Mouse (Mus musculus): ENCODE data around the gene Cenpb.

Gene Cenpb

DNA sequence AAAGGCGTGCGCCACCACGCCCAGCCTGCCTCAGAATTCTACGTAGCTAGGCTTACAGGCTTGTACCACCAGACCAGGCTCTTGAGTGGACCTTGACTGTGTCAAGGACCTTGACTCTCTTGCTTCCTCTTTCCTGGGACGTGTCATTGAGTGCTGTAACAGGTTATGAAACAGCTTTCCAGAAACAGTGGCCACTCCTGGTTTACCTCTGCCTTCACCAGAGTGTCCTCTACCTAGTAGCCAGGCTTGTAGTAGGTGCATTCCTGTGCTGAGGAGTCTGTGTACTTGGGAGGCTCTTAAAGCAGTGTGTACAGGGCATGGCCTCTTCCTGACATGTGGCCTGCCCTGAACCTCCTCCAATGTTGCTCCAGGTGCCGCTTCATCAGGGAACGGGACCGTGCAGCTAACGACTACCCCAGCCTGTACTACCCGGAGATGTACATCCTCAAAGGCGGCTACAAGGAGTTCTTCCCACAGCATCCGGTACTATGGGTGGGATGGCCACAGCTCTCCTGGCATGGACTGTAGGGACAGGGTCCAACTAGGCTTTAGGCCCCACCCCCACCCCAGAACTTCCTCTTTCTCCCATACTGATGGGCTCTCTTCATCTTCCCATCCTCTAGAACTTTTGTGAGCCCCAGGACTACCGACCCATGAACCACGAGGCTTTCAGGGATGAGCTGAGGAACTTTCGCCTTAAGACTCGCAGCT is 16.9 kb upstream of the Cenpb start:
- DNase-seq = no peak

DNA sequence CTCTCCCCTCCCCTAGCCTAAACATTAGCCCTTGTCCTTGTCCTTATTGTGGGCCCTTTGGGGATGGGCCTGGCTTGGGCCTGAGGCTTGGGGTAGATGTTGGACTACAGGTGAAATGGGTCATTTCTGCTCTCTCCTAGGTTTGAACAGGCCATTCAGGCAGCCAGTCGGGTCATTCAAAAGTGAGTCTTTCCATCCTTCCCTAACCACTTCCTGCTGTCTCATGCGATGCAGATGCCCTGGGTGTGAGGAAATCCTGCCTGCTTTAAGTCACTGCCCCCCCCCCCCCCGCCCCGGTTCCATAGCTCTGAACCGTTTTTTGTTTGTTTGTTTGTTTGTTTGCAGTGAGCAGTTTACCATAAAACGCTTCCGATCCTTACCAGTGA is 11.1 kb upstream of the Cenpb start:
- no peak for DNase-seq

DNA sequence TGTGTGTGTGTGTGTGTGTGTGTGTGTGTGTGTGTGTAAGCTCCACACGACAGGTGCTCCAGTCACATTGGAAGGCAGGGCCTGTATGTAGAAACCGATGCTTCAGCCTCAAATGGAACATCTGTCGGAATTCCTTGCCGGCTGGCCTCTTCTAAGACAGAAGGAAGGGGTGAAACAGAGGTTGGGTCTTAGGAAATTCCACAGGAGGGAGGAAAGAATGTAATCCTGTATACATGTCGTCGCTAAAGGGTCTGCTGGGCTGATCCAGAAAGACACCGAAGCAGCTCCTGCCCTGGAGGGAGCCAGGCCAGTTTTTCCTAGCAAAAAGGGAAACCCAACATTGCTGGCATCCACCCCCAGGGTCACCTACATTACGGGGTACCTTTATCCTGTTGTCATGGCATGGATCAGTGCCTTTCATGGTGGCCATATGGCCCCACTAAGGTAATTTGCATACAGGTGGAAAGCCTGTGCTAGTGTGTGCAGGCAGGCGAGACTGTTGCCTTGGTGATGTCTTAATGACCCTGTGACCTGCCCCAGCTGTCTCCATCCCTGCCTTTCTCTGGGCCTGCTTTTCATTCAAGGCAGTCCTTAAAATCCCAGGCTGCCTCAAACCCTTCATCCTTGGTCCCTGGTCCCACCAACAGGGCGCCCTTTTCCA is 10.6 kb upstream of the Cenpb start:
- DNase-seq = peak in 1 of 2 experiments; percentile 66

DNA sequence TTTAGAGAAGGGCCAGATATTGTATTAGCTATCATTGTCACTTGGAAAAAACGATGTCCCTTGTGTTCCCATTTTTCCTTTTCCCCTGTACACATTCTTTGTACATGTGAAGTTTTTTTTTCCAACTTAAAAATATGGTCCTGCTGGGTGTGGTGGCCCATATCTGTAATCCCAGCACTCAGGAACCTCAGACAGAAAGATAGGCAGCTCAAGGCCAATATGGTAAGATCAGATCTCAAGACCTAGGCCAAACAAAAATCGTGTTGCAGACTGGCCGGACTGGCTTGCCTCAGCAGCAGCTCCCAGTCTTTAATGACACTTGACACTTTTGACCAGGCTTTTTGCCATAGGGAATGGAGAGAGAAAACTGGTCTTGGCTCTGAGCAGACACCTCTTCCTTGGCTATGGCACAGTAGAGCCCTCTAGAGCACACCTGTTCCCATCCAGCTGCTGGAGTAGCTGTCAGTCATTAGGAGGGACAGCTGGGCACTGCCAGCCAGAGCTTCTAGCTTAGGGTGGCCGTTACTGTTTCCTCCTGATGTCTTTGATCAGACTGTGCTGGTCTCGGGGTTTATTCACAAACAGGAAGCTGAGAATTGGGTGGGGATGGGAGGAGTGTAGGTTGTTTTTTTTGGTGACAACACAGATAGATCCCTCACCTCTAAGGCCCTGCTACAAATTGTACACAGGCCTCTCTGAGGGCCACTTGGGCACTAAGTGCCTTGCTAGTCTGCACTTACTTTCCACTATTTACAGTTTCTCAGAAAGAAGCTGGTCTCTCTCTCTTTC is 9.8 kb upstream of the Cenpb start:
- no peak for DNase-seq

- DNase-seq = no peak
Observed at GRCm38 (mm10) chr2:131188311-131188710, 8.4 kb upstream of the Cenpb start.

DNA sequence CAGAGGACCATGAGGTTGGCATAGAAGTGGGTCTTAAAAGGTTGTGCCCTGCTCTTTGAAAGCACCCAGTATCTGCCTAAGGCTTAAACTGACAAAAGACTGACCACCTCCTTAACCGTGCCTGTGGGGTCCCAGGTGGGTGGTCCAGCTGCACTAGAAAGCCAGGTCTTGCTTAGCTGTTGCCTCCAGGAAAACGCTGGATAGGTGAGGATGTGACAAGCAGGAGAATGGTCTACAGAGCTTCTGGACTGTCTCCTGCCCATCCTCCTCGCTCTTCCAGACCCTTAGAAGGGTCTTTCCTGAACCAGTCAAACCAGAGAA is 7.7 kb upstream of the Cenpb start:
- DNase-seq = no peak

- peak; percentile 83 to 85 for DNase-seq
Observed at GRCm38 (mm10) chr2:131186771-131187601, 7.1 kb upstream of the Cenpb start, which contains the start of the genes Cdc25b and Spef1. Cdc25b (plus strand) TSS chr2:131186949. Spef1 (minus strand) TSS chr2:131187282.

GRCm38 (mm10) chr2:131186343-131186742 is 6.5 kb upstream of the Cenpb start:
- no peak for DNase-seq

- peak; percentile 55 to 60 for DNase-seq
Observed at GRCm38 (mm10) chr2:131179246-131179886, 501 bp downstream of the Cenpb start.

GRCm38 (mm10) chr2:131178828-131179245 is 1.0 kb downstream of the Cenpb start:
- peak in 1 of 2 experiments; percentile 41 for DNase-seq

- peak in 1 of 2 experiments; percentile 41 for DNase-seq
Observed at GRCm38 (mm10) chr2:131177932-131178331, 1.9 kb downstream of the Cenpb start.

DNA sequence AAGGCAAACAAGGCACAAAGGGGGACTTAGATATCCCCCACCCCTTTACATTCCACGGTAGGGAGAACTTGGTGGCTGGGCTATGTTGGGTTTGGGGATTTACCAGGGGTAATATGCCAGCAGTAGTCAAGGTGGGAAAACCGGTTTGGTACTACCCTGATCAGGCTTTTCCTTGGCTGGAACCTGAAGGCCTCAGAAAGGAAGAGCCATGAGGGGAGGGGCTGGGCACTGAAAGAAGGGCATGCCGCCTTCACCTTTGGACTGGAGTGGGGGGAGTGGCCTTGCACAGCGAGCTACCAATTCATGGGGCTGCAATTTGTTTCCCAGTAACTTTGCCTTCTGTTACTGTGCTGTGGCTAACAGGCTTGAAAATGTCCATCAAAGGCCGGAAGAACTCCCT is 3.4 kb downstream of the Cenpb start:
- DNase-seq = peak; percentile 84 to 88

DNA sequence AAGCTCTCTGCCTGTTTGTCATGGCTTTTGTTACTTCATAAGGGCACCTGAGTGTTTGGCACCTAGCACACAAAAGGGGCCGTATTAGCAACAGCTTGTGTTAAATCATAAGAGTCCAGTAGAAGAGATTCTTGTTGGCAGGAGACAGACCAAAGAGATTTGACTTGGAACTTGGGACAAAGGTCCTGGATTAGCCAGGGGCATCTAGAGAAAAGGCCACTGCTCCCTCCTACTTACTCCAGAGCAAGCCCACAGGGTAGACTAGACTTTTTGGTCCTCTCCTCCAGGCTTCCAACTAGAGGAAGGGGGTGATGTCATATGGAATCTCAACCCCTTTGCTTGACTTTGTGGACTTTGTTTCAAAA is 3.9 kb downstream of the Cenpb start:
- DNase-seq = peak; percentile 55 to 57

GRCm38 (mm10) chr2:131175286-131175944 is 4.5 kb downstream of the Cenpb start:
- peak; percentile 40 to 55 for DNase-seq

DNA sequence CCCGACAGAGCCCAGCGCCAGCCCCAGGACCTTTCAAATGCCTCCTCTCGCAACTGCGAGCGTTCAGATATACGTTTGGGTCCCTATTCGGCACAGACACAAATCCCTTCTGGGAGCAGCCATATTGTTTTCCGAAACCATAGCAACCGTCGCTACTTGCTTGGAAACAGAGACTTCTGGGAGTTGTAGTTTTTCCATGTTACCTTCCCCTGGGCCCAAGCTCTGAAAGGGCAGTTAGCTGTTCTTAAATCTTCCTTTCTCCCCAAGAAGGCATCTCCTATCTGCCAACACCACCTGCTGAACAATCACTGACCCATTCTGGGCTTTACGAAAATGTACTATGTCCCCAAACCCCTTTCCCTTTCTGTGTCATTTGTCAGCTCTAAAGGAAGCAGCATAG is 5.2 kb downstream of the Cenpb start:
- peak; percentile 69 to 76 for DNase-seq

DNA sequence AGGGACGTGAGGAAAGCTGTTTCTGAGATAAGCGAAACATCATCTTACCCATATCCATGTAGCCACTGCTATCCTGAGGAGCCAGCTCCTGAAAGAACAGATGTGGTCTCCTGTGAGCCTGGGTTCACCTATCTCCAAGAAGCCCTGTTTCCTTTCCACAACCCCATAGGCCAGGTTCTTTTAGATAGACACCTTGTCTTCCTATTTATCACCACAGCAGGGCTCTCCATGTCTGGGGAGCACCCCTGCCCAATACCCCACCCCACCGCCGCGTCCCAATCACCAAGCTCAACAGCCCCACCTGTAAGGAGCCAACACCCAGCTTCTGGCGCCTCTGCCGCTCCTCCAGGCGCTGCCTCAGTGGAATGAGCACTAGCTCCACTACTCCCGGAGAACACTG is 7.5 kb downstream of the Cenpb start:
- DNase-seq = no peak

DNA sequence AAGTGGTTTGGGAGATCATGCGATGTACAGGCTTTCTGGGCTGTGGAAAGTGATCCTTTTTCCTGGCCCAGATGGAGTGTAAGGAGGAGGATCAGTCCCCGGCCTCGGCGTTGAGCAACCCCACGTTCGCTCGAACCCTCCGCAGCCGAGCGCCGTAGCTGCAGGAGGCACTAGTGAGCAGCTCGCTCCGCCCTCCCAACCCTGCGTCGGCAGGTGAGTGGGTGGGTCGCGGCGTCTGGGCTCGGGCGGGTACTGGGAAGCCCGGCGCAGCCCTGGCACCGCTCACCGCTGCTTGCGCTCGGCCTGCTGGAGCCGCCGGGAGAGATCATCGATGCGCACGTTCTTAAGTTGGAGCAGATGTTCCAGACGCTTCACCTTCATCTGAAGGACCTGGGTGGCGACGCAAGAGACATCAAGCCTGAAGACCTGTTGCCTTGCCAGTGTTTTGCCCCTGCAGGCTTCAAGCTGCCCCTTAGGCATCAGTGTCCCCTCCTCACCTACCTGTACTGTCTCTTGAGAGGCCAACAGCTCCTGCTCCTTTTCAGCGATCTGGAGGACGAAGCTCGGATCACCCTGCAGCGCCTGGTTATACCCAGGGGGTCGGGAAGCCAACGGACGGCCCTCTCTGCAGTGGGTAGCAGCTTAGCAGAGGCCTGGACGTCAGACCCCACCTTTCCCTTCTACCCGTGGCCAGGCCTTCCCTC is 8.3 kb downstream of the Cenpb start:
- DNase-seq = peak; percentile 57 to 79

DNA sequence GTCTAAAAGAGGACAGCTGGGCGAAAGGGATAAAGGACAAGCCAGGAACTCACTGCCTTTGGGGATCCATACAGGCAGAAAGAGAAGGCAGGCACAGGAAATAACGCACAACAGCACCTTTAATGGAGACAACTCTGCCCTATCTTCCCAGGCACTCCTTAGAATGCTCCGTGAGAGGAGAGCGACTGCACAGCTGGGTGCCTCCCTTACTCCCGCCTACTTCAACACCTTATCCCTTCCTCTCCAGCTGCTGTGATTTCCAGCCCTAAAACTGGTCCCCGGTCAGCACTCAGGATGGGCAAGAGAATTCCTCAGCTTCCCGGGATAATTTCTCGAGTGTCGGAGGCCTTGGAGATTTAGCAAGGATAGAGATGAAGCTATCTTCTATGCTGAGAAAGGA is 8.9 kb downstream of the Cenpb start:
- no peak for DNase-seq

DNA sequence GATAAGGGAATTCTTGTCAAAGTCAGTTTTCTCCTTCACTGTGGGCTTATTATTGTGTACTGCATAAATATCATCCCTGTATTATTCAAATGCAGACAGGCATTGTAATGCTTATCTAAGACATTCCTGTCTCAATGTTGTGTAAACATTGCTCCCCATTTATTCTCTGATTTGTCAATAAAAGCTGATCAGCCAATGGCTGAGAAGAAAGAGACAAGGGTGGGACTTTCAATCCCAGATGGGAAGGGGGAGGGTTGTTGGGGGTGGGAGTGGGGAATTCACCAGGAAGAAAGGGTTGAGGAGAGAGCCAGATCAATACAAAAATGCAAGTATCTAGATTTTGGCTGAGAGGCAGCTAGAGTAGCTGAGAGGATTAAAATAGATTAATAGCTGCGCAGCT is 11.0 kb downstream of the Cenpb start:
- DNase-seq = no peak

- no peak for DNase-seq
Observed at GRCm38 (mm10) chr2:131167984-131168383, 11.9 kb downstream of the Cenpb start.

GRCm38 (mm10) chr2:131166172-131166571 is 13.7 kb downstream of the Cenpb start:
- no peak for DNase-seq

All from kidney, adult 8-10 months (tissue).